Mouse (Mus musculus): ENCODE results near the gene St7.

- TF ChIP-seq CTCF (IDR thresholded peaks at IDR 0.05; ENCODE audit: control insufficient read depth, insufficient read depth, low read length) (no peak), POLR2A (IDR thresholded peaks at IDR 0.05; ENCODE audit: borderline replicate concordance, control insufficient read depth, low read depth, low read length) (no peak)
Measured at GRCm38 (mm10) chr6:17991625-17992024, 298.9 kb downstream of the St7 start.
